Mouse (Mus musculus) MEL (cell line): ENCODE results near the gene Serf2.

Source experiments
- CTCF ChIP-seq, 3 experiments: IDR thresholded peaks in 2 of 3; conservative IDR thresholded peaks in 1 of 3; 2 replicates each; pipeline ENCODE4 v1.5.1; 2011 to 2012; ENCODE audit warnings: low read length in 3 of 3, low read depth in 2 of 3, mild to moderate bottlenecking in 2 of 3, improper control_type of control experiment in 1 of 3, inconsistent platforms in 1 of 3, mixed read lengths in 1 of 3, moderate library complexity in 1 of 3; ENCODE audit not compliant: control insufficient read depth in 1 of 3, insufficient read depth in 1 of 3, poor library complexity in 1 of 3, severe bottlenecking in 1 of 3
- EP300 ChIP-seq, 2 experiments: IDR thresholded peaks; 2 replicates each; pipeline ENCODE4 v1.6.1; 2011; ENCODE audit warnings: improper control_type of control experiment in 2 of 2, low read length in 2 of 2, low read depth in 1 of 2, mild to moderate bottlenecking in 1 of 2
- ETS1 ChIP-seq: IDR thresholded peaks from 2 replicates; pipeline ENCODE4 v1.6.1; 2012; ENCODE audit warnings: low read depth, mild to moderate bottlenecking, inconsistent platforms, low read length, improper control_type of control experiment, moderate library complexity
- MAX ChIP-seq: IDR thresholded peaks from 2 replicates; pipeline ENCODE4 v1.6.1; 2011; ENCODE audit warnings: low read length, improper control_type of control experiment
- TAL1 ChIP-seq: IDR thresholded peaks from 2 replicates; pipeline ENCODE4 v1.6.1; 2012; ENCODE audit warnings: mild to moderate bottlenecking, inconsistent platforms, low read length, moderate library complexity, mixed read lengths
- TBP ChIP-seq: IDR thresholded peaks from 2 replicates; pipeline ENCODE4 v1.8.0; 2011; ENCODE audit warnings: low read depth, low read length, improper control_type of control experiment
- UBTF ChIP-seq: IDR thresholded peaks from 2 replicates; pipeline ENCODE4 v1.6.1; 2012; ENCODE audit warnings: low read depth, mild to moderate bottlenecking, inconsistent platforms, low read length, improper control_type of control experiment, moderate library complexity, borderline replicate concordance; ENCODE audit not compliant: insufficient read depth

DNA sequence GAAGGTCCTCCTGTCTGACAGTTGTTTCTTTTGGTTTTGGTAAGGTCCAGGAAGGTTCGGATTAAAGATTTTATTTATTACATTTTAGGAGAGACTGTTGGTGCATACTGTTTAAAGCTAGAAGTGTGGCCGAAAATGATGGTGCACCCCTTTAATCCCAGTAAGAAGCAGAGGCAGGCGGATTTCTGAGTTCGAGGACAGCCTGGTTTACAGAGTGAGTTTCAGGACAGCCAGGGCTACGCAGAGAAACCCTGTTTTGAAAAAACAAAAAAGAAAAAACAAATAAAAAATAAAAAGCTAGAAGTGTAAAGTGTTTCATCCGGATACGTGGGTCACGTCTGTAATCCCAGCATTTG lies 25.2 kb downstream of the Serf2 start:
- TF ChIP-seq ETS1 (no peak), MAX (no peak), TAL1 (no peak), TBP (no peak), EP300 (IDR thresholded peaks at IDR 0.05; ENCODE audit: low read depth in 1 of 2, low read length in 2 of 2) (no peak), UBTF (no peak), CTCF (IDR thresholded peaks at IDR 0.05 in 2 of 3, conservative IDR thresholded peaks at IDR 0.05 in 1 of 3; ENCODE audit: control insufficient read depth in 1 of 3, insufficient read depth in 1 of 3, low read depth in 2 of 3, low read length in 3 of 3, poor library complexity in 1 of 3, severe bottlenecking in 1 of 3) (no peak)
